Mouse (Mus musculus): Measurements from ENCODE around the gene Unc13a. TPM values are rescaled to one million over a fixed set of nuclear protein-coding genes. Genes with fewer than 3 reads are reported as not detected.

Gene Unc13a
- polyA plus RNA-seq, 1 experiment = 4.6 TPM

DNA sequence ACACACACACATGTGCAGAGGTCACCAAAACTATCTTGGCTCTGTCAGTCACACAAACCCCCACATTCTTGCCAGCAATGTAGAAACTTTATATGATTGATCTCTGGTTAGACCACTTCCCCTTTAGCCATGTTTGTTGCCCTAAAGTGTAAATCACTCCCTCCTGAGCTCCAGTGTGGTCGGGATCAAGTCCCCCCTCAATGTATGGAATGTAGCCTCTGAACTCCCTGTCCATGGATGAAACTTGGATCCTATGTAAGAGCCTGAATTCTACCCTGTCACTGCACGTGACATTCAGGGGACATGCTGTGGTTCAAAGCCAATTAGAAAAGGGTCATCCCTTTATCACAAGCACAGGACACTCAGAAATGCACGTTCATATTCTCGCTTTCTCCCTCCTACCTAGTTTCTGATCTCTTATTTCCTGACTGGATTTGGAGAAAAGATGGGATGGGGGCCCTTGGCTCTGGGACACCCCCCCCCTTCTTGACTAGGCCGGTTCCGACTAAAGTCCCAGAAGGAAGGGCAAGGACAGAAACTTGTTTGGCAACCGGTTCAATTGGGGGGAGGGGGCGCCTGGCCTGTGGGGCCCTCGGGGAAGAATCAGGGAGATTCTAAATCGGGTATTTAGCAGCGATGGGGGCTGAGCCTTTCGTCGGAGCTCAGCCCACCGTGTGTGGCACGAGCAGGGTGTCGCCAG lies 43.0 kb downstream of the Unc13a start:
- H3ac ChIP-seq (ENCODE audit: control insufficient read depth, insufficient read length) = peak overlapping the region; percentile 10
- H3K36me3 ChIP-seq (ENCODE audit: control insufficient read depth, insufficient read depth) = peaks cover 10% of the 10 kb centered on the region
- H3K79me2 ChIP-seq (ENCODE audit: control insufficient read depth, insufficient read depth) = no peaks in the 10 kb centered on the region
- peak overlapping the region; percentile 18 for H3K4me3 ChIP-seq
- TF ChIP-seq MYOD1 (IDR thresholded peaks at IDR 0.05; ENCODE audit: control insufficient read depth in 1 of 3, insufficient read length in 2 of 3, low read depth in 2 of 3) (peak in 1 of 3 experiments; percentile 33), POLR2AphosphoS2 (IDR thresholded peaks at IDR 0.05; ENCODE audit: insufficient read length, low read depth) (no peak), MYOG (IDR thresholded peaks at IDR 0.05; ENCODE audit: control insufficient read depth in 1 of 3, insufficient read depth in 1 of 3, insufficient read length in 2 of 3, low read depth in 2 of 3) (no peak), SRF (IDR thresholded peaks at IDR 0.05; ENCODE audit: control insufficient read depth, insufficient read length, low read depth) (no peak)
- peak overlapping the region; percentile 93 for H3K4me2 ChIP-seq (ENCODE audit: low read depth)
- no peaks in the 10 kb centered on the region for H3K27me3 ChIP-seq (ENCODE audit: control insufficient read depth, insufficient read depth, insufficient read length)

GRCm38 (mm10) chr8:71627265-71628099 lies 44.1 kb downstream of the Unc13a start:
- no peak overlapping the region for H3K4me2 ChIP-seq (ENCODE audit: low read depth)
- H3ac ChIP-seq (ENCODE audit: control insufficient read depth, insufficient read length) = no peak overlapping the region
- H3K36me3 ChIP-seq (ENCODE audit: control insufficient read depth, insufficient read depth) = peaks cover 20% of the 10 kb centered on the region
- H3K79me2 ChIP-seq (ENCODE audit: control insufficient read depth, insufficient read depth) = no peaks in the 10 kb centered on the region
- H3K27me3 ChIP-seq (ENCODE audit: control insufficient read depth, insufficient read depth, insufficient read length) = no peaks in the 10 kb centered on the region
- H3K4me3 ChIP-seq = no peak overlapping the region
- TF ChIP-seq TCF3 (IDR thresholded peaks at IDR 0.05; ENCODE audit: insufficient read length, low read depth) (no peak), MYOD1 (IDR thresholded peaks at IDR 0.05; ENCODE audit: control insufficient read depth in 1 of 3, insufficient read length in 2 of 3, low read depth in 2 of 3) (no peak), POLR2AphosphoS2 (IDR thresholded peaks at IDR 0.05; ENCODE audit: insufficient read length, low read depth) (peak; percentile 8)

- Histone ChIP-seq H3K4me2 (ENCODE audit: low read depth) (no peak overlapping the region), H3K4me3 (no peak overlapping the region), H3K36me3 (ENCODE audit: control insufficient read depth, insufficient read depth) (peaks cover 27% of the 10 kb centered on the region), H3K79me2 (ENCODE audit: control insufficient read depth, insufficient read depth) (no peaks in the 10 kb centered on the region), H3ac (ENCODE audit: control insufficient read depth, insufficient read length) (no peak overlapping the region), H3K27me3 (ENCODE audit: control insufficient read depth, insufficient read depth, insufficient read length) (no peaks in the 10 kb centered on the region)
- TF ChIP-seq TCF3 (IDR thresholded peaks at IDR 0.05; ENCODE audit: insufficient read length, low read depth) (no peak), CEBPB (IDR thresholded peaks at IDR 0.05; ENCODE audit: insufficient read depth, poor library complexity, severe bottlenecking) (no peak), POLR2AphosphoS2 (IDR thresholded peaks at IDR 0.05; ENCODE audit: insufficient read length, low read depth) (no peak), MYOG (IDR thresholded peaks at IDR 0.05; ENCODE audit: control insufficient read depth in 1 of 3, insufficient read depth in 1 of 3, insufficient read length in 2 of 3, low read depth in 2 of 3) (no peak), E2F4 (IDR thresholded peaks at IDR 0.05; ENCODE audit: insufficient read depth) (no peak), TCF12 (IDR thresholded peaks at IDR 0.05; ENCODE audit: insufficient read depth, poor library complexity, severe bottlenecking) (no peak), SRF (IDR thresholded peaks at IDR 0.05; ENCODE audit: control insufficient read depth, insufficient read length, low read depth) (no peak), USF1 (IDR thresholded peaks at IDR 0.05; ENCODE audit: low read depth) (no peak), REST (IDR thresholded peaks at IDR 0.05; ENCODE audit: insufficient read depth, insufficient read length) (no peak), POLR2A (IDR thresholded peaks at IDR 0.05; ENCODE audit: insufficient read length, low read depth) (no peak), MAX (IDR thresholded peaks at IDR 0.05; ENCODE audit: low read depth) (no peak), MYOD1 (IDR thresholded peaks at IDR 0.05; ENCODE audit: control insufficient read depth in 1 of 3, insufficient read length in 2 of 3, low read depth in 2 of 3) (no peak)
Measured at GRCm38 (mm10) chr8:71626753-71627152, 44.8 kb downstream of the Unc13a start.

DNA sequence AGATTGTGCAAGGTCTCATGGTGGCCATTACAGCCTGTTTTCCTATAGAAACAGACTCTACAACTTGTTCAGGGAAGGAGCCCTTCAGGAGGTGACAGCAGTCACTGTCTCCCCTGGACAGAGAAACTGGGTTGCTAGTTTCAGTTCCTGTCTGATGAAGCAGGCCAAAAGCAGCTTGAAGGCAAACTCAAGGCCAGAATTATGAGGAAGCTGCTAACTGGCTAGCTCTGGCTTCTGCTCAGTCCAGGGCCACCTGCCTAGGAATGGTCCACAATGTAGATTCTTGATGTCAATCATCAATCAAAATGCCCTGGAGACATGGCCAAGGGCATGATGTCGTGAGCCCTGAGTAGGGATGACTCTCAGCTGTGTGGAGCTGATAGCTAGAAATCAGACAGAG lies 46.5 kb downstream of the Unc13a start:
- TF ChIP-seq POLR2AphosphoS2 (IDR thresholded peaks at IDR 0.05; ENCODE audit: insufficient read length, low read depth) = no peak
- TF ChIP-seq SRF (IDR thresholded peaks at IDR 0.05; ENCODE audit: control insufficient read depth, insufficient read length, low read depth) = no peak
- TF ChIP-seq USF1 (IDR thresholded peaks at IDR 0.05; ENCODE audit: low read depth) = no peak
- no peak for TF ChIP-seq REST (IDR thresholded peaks at IDR 0.05; ENCODE audit: insufficient read depth, insufficient read length)
- no peak for TF ChIP-seq MYOG (IDR thresholded peaks at IDR 0.05; ENCODE audit: control insufficient read depth in 1 of 3, insufficient read depth in 1 of 3, insufficient read length in 2 of 3, low read depth in 2 of 3)
- TF ChIP-seq TCF3 (IDR thresholded peaks at IDR 0.05; ENCODE audit: insufficient read length, low read depth) = no peak
- TF ChIP-seq MAX (IDR thresholded peaks at IDR 0.05; ENCODE audit: low read depth) = no peak
- no peak for TF ChIP-seq POLR2A (IDR thresholded peaks at IDR 0.05; ENCODE audit: insufficient read length, low read depth)
- TF ChIP-seq CEBPB (IDR thresholded peaks at IDR 0.05; ENCODE audit: insufficient read depth, poor library complexity, severe bottlenecking) = no peak
- no peak for TF ChIP-seq TCF12 (IDR thresholded peaks at IDR 0.05; ENCODE audit: insufficient read depth, poor library complexity, severe bottlenecking)
- no peak for TF ChIP-seq MYOD1 (IDR thresholded peaks at IDR 0.05; ENCODE audit: control insufficient read depth in 1 of 3, insufficient read length in 2 of 3, low read depth in 2 of 3)
- TF ChIP-seq E2F4 (IDR thresholded peaks at IDR 0.05; ENCODE audit: insufficient read depth) = no peak
- peaks cover 31% of the 10 kb centered on the region for H3K36me3 ChIP-seq (ENCODE audit: control insufficient read depth, insufficient read depth)

More for the DNA sequence above, 46.5 kb downstream of the Unc13a start:
- Histone ChIP-seq H3K79me2 (ENCODE audit: control insufficient read depth, insufficient read depth) (no peaks in the 10 kb centered on the region), H3ac (ENCODE audit: control insufficient read depth, insufficient read length) (no peak overlapping the region), H3K4me3 (no peak overlapping the region), H3K27me3 (ENCODE audit: control insufficient read depth, insufficient read depth, insufficient read length) (no peaks in the 10 kb centered on the region), H3K4me2 (ENCODE audit: low read depth) (no peak overlapping the region)
